Mouse (Mus musculus) liver, adult (tissue): ENCODE data around the gene 2200002D01Rik.

ENCODE experiments used
- GATA4 ChIP-seq: IDR thresholded peaks from 2 replicates; pipeline ENCODE4 v1.6.1; 2014; ENCODE audit warnings: mild to moderate bottlenecking, low read length; ENCODE audit not compliant: insufficient replicate concordance

The 2200002D01Rik gene

DNA sequence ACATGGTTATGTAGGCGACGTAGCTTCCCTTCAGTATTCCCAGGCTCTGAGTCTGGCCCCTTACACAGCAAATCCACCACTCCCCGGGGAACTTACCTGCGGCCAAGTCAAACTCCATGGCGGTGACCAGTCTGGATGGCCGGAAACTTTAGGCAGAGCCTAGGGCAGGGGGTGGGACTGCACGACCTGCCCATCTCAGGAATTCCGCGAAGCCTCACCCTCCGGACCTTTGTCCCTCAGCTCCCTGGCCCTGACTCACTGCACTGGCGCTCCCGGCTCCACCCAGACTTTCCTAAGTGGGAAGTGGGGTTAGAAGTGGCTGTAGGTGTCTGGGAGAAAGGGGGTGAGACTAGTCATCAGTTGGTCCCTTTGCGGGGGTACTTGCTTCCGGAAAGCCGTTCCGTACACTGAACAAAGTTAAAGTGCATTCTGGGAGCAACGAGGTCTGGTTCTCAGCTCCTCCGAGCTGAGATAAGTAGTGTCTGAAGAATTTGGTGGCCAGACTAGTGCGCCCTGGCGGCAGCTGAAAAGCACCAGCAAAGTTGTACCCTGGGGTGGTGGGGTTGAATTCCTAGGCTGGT, at the start of gene 2200002D01Rik:
TSS of gene 2200002D01Rik (minus strand) at position 206 of the 581 bp plus-strand sequence.
- TF ChIP-seq GATA4, result no peak; the same call in 1 of the 2 replicates

DNA sequence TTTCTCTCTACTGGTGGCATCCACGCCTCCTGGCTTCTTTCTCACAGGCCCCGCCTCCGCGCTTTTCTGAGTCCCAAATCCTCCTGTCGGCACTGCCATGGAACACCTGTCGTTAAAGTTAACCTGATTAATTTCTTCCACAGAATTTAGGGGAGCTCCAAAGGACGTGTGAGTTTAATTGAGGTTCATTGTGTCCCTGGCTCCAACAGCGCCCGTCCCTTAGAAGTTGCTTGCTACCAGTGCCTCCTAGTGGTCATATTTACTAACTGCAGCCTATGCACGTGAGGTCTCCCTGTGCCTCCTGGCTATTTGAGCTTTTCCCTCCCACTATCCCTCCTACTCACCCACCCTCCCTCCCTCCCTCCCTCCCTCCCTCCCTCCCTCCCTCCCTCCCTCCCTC, 48.7 kb upstream of the 2200002D01Rik start:
- no peak for TF ChIP-seq GATA4

DNA sequence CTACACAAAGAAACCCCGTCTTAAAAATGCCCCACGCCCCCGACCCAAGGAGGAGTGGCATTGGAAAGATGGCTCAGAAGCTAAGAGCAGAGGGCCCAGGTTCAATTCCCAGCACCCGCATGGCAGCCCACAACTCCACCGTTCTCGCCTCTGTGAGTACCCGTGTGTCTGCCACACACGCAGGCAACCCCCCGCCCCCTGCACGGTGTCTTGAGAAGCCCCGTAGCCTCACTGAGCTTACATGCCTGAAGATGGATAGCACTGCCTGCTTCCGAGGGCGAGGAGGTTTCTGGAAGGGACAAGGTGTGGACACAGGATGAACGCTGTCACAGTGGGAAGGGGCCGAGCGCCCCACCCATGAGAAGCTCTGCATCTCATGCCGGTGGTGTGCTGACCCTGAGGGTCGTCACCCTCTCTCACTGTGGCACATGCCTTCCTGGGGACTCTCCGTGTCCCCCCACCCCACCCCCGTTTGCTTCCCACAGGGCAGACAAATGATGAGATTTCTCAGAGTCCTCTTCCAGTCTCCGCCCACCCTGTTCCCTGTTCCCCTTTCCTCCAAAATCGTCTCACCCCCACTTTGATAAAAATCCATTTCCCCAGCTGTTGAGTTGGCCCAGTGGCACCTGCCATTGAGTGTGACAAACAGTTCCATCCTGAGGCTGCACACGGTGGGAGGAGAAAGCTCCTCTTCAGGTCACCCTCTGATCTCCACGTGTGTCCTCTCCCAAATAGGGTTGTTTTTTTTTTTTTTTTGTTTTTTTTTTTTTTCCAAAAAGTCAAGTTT, 47.8 kb upstream of the 2200002D01Rik start:
- no peak for TF ChIP-seq GATA4

DNA sequence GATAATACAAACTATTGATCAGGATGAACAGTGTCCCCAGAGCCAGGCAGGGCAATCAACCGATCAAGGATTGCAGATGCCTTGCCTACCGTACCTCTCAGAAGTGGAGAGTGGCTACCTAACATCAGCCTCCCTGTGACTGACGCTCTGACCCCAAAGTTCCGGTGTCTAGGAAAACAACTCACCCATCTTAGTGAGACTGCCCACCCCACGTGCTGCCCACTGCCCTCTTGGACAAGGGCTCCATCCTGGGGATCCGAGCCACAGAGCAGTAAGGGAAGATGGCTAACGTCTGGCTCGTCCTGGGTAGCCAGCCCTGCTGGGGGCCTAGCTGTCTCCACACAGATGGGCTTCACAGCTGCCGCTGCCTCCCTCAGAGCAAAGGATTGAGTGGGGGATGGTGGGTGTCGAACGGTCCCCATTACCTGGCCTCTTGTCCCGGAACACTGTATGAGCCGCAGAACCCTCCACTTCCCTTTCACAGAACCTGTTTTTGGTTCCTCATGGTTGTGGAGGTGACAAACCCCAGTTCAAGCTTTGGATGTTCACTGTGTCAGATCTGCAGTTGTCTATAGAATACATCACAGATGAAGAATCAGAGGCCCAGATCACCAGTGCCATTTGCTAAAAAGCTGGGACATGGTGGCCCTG, 46.0 kb upstream of the 2200002D01Rik start:
- TF ChIP-seq GATA4, result no peak

DNA sequence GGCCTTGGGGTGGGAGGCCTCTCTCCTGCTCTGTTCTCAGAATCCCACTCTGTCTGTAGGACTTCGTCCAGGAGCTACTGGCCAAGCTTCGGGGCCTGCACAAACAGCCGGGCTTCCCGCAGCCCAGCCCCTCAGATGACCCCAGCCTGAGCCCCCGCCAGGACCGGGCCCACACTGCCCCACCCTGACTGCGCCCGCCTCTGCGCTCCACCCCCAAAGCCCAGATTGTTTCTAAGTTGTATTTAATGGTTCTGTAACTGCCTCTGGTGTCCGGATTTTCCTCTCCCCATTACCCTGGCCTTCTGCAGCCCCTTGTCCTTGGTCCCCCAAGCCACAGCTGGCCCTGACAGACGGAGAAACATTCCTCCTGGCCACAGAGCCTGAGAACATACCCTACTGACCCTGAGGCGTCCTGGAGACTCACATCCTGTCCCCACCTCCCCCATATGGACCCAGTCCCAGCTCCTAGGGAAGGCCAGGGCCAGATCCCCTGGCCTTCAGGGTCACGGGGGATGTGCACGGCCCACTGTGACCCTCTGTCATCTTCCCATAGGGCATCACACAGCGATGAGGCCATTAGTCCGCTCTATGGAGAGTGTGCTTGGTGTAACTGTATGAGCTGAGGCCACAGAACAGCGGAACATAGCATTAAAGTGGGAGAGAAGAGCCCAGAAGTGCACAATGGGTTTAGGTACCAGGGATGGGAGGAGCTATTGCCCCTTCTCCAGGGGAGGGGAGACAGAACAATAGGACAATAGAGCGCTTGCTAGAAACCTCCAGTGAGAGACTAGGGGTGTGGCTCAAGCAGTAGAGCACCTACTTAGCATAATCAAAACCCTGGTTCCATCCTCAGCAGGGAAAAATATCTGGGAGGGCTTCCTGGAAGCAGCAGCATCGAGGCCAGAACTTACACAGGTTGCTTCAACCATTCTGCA, 45.1 kb upstream of the 2200002D01Rik start:
- TF ChIP-seq GATA4, result no peak

DNA sequence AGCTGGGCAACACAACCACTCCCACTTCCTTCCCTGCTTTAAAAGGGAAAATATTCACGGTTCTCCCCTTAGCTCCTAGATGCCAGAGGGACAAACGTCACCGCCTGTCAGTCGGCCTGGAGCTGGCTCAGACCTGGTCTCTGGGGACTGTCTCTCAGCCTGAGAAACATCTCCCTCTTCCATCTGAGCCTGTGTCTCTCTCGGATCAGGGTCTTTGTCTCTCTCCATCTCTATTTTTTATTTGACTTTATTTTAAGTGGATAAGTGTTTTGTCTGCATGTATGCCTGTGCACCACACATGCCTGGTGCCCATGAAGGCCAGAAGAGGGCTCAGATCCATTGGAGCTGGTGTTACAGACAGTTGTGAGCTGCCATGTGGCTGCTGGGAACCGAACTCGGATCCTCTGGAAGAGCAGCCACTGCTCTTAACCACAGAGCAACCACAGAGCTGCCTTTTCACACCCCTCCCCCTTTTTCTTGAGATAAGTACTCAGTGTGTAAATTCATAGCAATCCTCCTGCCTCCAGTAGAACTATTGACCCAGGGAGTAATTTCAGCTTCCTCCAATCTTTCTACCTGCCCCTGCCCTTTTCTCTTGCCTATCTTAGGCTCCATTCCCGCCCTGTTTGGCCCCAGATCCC, 44.3 kb upstream of the 2200002D01Rik start:
- no peak for TF ChIP-seq GATA4

DNA sequence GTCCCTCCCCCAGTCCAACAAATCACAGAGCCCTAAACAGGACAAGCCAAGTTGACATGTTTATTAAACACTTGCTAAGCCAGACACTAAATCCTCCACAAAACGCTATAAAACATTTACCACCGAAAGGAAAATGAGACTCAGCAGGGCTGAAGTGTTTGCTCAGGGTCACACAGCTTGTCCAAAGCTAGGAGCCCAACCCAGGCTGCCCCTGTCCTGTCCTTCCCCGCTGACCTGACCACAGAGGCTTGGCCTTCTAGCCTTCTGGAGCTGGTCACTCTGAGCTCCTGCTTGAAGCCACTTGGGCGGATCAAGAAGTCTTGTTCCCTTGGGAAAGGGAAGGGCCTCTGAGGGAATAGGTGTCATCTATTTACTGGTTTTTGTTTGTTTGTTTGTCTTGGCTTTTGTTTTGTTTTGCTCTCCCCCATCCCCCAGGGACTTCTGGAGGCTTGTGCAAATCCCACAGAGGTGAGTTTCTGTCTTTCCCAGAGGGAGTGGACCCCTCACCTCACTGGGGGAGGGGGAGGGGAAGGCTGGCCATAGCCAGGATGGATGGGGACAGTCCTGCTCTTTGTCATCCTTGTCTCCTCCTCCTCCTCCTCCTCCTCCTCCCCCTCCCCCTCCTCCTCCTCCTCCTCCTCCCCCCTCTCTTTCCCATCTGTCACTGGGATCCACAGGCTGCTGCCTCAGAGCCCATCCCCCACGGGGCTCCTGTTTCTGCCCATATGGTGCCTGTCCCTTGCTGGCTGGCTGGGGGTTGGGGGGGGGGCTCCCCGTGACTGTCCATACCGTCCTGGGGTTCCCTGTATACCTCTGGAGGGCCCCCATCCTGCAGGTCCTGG, 43.6 kb upstream of the 2200002D01Rik start:
- TF ChIP-seq GATA4, result no peak

DNA sequence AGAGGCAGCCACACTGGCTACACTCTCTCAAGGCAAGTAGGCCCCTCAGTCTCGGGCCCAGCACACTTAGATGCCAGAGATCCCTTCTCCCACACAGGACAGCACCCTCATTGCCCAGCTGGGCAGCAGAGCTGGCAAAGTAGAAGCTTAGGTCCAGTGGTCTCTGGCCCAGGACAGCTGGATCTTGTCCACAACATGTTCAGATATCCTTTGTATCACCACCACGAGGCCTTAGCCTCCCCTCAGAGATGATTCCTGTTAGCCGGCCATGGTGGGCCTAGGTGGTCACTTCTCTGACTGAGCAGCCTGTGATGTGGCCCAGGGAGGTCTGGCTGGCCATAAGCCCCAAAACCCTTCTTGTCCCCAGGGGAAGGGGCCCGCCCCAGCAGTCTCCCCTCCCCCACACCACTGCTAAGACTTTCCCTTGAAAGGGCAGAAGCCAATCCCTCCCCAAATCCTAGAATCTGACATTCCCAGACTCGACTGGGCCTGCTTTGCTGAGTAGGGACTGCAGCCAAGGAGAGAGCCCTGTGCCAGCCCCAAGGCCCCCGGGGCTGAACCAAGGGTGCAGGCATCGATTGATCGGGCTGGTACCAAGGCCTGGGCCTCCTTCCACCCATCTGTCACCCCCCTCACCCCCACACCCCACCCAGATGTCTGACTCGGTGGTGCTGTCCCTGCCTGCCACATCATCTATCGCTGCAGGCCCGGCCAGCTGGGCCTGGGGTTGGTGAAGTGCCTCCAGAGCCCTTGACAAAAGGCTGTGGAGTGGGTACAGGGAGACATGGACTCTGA, 42.6 kb upstream of the 2200002D01Rik start:
- no peak for TF ChIP-seq GATA4

DNA sequence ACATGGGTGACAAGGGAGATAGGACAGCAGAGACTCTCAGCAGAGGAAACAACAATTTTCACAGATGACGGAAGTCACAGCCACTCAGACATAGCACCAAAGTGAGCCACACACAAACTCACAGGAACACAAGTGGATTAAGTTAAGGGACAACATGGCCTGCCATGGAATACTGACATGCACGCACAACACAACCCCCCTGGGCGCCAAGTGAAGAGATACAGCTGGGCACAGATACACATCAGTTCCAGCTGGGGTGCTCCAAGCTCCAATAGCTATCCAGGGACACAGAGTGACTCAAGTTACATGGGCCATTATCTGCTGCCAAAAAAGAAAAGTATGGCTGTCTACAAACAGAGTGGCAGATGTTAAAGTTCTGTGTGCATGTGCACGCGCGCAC, 41.6 kb upstream of the 2200002D01Rik start:
- no peak for TF ChIP-seq GATA4

DNA sequence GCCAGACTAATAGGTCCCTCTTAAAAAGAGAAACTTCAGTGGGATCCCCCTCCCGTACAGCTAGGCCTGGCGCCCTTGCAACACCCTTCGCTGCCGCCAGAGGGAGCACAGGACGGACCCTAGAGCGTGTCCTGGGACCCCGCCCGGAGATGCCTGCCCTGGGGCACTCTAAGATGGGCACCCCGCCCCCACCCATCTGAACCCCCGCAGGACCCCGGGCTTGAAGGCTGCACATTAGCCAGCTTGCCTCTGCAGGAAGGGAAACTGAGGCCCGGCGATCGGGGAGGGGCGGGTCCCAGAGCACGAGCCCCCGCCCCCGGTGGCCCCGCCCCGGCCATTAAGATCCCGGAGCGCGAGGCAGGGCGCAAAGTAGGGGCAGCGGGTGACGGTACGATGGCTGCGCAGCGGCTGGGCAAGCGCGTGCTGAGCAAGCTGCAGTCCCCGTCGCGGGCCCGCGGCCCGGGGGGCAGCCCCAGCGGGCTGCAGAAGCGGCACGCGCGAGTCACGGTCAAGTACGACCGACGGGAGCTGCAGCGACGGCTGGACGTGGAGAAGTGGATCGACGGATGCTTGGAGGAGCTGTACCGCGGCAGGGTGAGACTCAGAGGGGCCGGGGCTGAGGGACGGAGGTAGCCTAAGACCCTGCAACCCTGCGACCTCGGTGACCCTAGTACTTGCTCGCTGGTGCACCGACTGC, 40.8 kb upstream of the 2200002D01Rik start, which contains the start of gene Ppp1r14a:
TSS of gene Ppp1r14a (plus strand) at position 367 of the 697 bp plus-strand sequence.
- TF ChIP-seq GATA4, result no peak

DNA sequence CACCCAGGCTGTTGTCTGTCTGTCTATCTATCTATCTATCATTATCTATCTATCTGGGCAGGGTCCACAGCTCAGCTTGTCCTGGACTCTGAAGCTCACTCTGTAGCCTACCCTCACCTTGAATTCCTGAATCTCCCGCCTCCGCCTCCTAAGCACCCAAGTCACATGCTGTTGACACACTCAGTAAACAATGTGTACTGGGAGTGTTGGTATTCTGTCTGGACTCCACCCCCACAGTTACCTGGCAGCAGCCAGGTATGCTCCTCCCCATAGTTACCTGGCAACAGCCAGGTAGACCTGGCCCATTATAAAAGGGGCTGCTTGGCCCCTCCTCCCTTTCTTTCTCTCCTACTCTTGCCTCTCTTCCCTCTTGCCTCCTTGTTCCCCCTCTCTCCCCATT, 39.8 kb upstream of the 2200002D01Rik start:
- no peak for TF ChIP-seq GATA4

DNA sequence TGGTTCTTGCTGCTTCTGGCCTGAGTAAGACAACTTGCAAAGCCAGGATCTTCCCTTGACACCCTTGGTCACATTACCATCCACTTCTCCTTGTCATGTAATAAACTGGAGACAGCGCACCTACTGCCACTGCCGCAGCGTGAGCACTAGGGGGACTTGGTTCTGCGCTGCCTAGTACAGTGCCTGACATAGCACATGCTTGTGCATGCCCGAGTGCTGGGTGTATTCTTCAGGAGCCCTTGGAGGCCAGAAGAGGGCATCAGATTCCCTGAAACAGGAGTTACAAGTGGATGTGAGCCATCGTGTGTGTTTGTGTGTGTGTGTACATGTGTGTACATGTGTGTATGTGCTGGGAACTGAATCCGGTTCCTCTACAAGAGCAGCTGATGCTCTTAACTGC, 39.2 kb upstream of the 2200002D01Rik start:
- no peak for TF ChIP-seq GATA4
